Mouse (Mus musculus) neural tube, embryonic 15.5 days (tissue): Measurements from ENCODE around the gene Phox2b. TPM values are rescaled to one million over a fixed set of nuclear protein-coding genes. Genes with fewer than 3 reads are reported as not detected.

Experiments
- ATAC-seq: fragments of 200-750 bp; cut with Nextera tagmentation; 2 replicates; pipeline ENCODE4 v1.8.0; 2017; ENCODE audit warnings: mild to moderate bottlenecking, moderate TSS enrichment, moderate library complexity; ENCODE audit not compliant: low FRiP score
- H3K27ac ChIP-seq: fragments of 300-500 bp; sonication (generic); replicated peaks from 2 replicates; pipeline ENCODE4 v1.5.1; 2015; ENCODE audit warnings: mild to moderate bottlenecking, inconsistent platforms
- H3K27me3 ChIP-seq: fragments of 300-500 bp; sonication (generic); replicated peaks from 2 replicates; pipeline ENCODE4 v1.6.1; 2015; ENCODE audit warnings: inconsistent platforms
- H3K36me3 ChIP-seq: fragments of 300-500 bp; sonication (generic); 2 replicates; pipeline ENCODE4 v1.6.1; 2015; ENCODE audit warnings: inconsistent platforms
- H3K4me1 ChIP-seq: fragments of 300-500 bp; sonication (generic); 2 replicates; pipeline ENCODE4 v1.6.1; 2015; ENCODE audit warnings: inconsistent platforms
- H3K4me2 ChIP-seq: fragments of 300-500 bp; sonication (generic); 2 replicates; pipeline ENCODE4 v1.6.1; 2015; ENCODE audit warnings: inconsistent platforms, mild to moderate bottlenecking, moderate library complexity
- H3K4me3 ChIP-seq: fragments of 300-500 bp; sonication (generic); replicated peaks from 2 replicates; pipeline ENCODE4 v1.5.1; 2015; ENCODE audit warnings: mild to moderate bottlenecking, inconsistent platforms
- H3K9ac ChIP-seq: fragments of 300-500 bp; sonication (generic); replicated peaks from 2 replicates; pipeline ENCODE4 v1.6.1; 2015; ENCODE audit warnings: mild to moderate bottlenecking, inconsistent platforms
- H3K9me3 ChIP-seq: fragments of 300-500 bp; sonication (generic); replicated peaks from 2 replicates; pipeline ENCODE4 v1.6.1; 2016; ENCODE audit warnings: inconsistent platforms
- WGBS: fragments of 180-500 bp; shearing (Covaris S2); methylation state at CpG from one replicate; pipeline ENCODE4 v1.1.7; 2015; ENCODE audit warnings: mixed read lengths; 5-methylcytosine and 5-hydroxymethylcytosine counted together
- polyA plus RNA-seq: library from polyadenylated mRNA; unstranded; fragments of >200 nt; fragmentation: Nextera tagmentation; extraction: Ambion mirVana; gene quantifications from 2 replicates; pipeline ENCODE4 v1.2.1, GENCODE M21; 2015

The Phox2b gene
- 2.6 and 3.6 TPM in 2 replicates for polyA plus RNA-seq

DNA sequence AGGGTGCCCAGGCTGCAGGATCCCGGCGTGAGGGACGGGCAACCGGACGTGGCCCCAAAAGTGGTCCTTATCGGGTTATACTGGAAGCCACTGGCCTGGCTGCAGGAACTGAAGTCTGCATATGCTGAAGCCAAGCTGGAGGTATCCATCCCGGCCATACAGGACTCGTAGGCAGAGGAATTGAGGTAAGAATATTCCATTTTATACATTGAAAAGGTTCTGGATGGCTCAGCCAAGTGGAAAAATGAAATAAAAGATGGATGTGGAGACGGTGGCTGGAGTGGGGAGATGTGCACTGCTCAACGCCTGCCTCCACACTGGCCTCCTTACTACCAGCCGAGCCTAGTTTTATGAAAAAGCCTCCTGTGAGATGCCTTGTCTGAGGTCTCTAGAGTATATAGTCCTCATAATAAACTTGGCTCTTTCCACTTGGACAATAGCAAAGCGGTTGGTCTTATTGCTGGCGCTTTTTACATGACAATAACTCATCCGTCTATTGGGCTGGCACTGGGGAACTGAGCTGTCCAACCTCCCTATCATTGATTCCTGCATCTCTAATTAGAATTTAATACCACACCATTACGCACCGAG is at the start of gene Phox2b:
TSS of gene Phox2b (minus strand) at position 569 of the 591 bp plus-strand sequence.
- H3K4me3 ChIP-seq: no peak within 1 kb of the TSS
- peaks cover 88% of the 10 kb centered on the region for H3K27me3 ChIP-seq
- no peak for ATAC-seq
- no peaks in the 10 kb centered on the region for H3K9me3 ChIP-seq
- H3K4me1 ChIP-seq: peaks cover 8% of the 10 kb centered on the region
- 2% methylated on average over 16 of the region's 16 CpGs for WGBS
- no peak within 1 kb of the TSS for H3K27ac ChIP-seq
- H3K4me2 ChIP-seq: no peak within 1 kb of the TSS
- H3K9ac ChIP-seq: no peak within 1 kb of the TSS
- H3K36me3 ChIP-seq: no peaks in the 10 kb centered on the region

DNA sequence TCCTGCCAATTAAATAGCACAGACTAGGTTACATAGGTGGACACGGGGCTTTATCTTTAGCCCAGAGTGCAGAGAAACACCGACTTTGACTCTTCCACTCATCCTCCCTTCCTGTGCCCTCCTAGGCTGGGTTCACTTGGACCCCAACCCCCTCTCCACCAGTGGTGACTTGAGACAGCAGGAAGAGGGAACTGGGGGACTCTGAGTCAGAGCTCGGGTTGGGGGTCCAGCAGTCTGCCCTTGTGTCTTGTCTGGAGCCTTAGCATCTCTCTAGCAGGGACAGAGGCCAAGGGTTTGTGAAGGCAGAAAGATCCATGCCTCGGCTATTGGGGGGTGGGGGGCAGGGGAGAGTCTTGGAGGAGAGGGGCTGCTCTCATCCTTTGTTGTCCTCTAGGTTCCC is 43.5 kb upstream of the Phox2b start:
- WGBS: 84% methylated on average over 4 of the region's 4 CpGs
- no peaks in the 10 kb centered on the region; the same call in none of the 2 replicates for H3K27me3 ChIP-seq
- no peak overlapping the region for H3K4me3 ChIP-seq
- no peak overlapping the region for H3K27ac ChIP-seq
- H3K9ac ChIP-seq: no peak overlapping the region
- H3K36me3 ChIP-seq: no peaks in the 10 kb centered on the region
- peaks cover 20% of the 10 kb centered on the region for H3K4me1 ChIP-seq
- no peak overlapping the region for H3K4me2 ChIP-seq
- no peaks in the 10 kb centered on the region for H3K9me3 ChIP-seq
- no peak for ATAC-seq

DNA sequence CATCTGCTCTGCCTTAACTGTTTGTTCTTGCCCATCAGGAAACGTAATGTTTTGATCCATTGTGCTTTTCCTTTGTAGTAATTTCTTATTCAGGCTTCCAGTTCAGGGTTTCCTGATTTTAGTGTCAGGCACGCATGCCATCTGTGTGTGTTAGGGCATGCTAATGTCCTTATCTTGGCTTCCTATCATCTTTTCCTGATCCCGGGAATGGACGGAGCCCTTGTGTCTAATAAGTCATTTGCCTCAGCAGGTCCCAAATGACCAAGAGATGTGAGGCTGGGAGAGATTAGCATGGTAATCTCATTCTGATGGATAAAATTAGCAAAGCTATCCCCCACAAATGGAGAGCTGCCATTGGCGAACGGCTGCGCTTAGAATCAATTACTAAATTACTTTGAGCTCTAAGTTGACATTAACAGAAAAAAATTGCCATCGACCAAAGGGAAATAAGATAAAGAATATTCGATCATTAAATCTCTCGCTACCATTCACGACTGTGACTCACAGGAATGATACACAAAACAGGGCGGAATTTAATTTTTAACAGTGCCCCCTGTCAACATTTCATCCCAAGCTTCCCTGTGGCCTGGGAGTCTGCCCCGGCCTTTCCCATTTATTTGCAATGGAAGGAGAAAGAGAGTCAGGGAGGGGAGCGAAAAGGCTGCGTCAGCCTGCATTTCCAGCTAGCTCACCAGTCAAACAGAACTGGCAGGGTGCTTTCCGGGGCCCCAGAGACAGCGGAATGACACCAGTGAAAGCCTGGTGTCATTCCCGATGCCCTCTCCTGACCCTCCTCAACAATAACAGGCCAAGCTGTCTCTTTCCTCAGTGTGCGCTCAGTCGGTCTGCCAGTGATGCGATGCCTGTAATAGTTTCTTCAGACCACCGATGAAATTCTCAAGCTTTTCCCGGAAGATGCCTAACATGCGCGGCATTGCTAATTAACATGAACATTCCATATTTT is 40.2 kb upstream of the Phox2b start:
- H3K4me3 ChIP-seq: no peak overlapping the region

DNA sequence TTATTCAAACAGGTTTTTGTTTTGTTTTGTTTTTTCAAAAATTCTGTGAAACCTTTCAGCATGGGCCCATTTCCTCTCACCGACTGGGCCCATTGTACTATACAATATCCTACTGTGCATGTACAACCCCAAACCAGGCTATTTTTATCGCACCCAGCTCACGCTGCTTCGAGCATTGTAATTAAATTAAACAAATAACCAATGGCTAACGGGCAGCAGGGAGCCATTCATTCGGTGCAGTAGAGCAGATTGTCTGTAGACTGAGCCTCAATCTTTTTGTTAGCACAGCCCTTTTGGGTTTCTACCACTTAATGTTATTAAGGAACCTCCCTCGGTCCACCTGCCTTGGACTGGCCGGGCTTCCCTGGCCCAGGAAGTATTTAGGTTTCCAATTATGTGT is 39.5 kb upstream of the Phox2b start:
- Histone ChIP-seq H3K27ac (no peak overlapping the region), H3K9me3 (no peaks in the 10 kb centered on the region), H3K4me2 (peak overlapping the region; percentile 32; the same call in 1 of the 2 replicates), H3K4me3 (no peak overlapping the region), H3K4me1 (peaks cover 20% of the 10 kb centered on the region), H3K9ac (no peak overlapping the region), H3K36me3 (no peaks in the 10 kb centered on the region), H3K27me3 (peaks cover 3% of the 10 kb centered on the region; the same call in 1 of the 2 replicates)
- 10% methylated on average over 8 of the region's 8 CpGs for WGBS
- peak; percentile 65; the same call in 1 of the 2 replicates for ATAC-seq

More for the DNA sequence above, 40.2 kb upstream of the Phox2b start:
- no peak for ATAC-seq
- Histone ChIP-seq H3K9ac (no peak overlapping the region), H3K4me1 (peaks cover 20% of the 10 kb centered on the region), H3K27ac (no peak overlapping the region), H3K36me3 (no peaks in the 10 kb centered on the region), H3K9me3 (no peaks in the 10 kb centered on the region), H3K4me2 (peak overlapping the region; percentile 32), H3K27me3 (peaks cover 3% of the 10 kb centered on the region; the same call in 1 of the 2 replicates)
- WGBS: 28% methylated on average over 25 of the region's 25 CpGs

GRCm38 (mm10) chr5:67134698-67135097 is 35.6 kb upstream of the Phox2b start:
- Histone ChIP-seq H3K9me3 (no peaks in the 10 kb centered on the region), H3K36me3 (no peaks in the 10 kb centered on the region), H3K4me1 (peaks cover 20% of the 10 kb centered on the region), H3K4me2 (no peak overlapping the region), H3K4me3 (no peak overlapping the region), H3K27ac (no peak overlapping the region), H3K27me3 (0 out of 2 replicates have a peak, but pooled peaks cover 3% of the 10 kb centered on the region), H3K9ac (no peak overlapping the region)
- WGBS: 30% methylated on average over 6 of the region's 6 CpGs
- ATAC-seq: no peak

DNA sequence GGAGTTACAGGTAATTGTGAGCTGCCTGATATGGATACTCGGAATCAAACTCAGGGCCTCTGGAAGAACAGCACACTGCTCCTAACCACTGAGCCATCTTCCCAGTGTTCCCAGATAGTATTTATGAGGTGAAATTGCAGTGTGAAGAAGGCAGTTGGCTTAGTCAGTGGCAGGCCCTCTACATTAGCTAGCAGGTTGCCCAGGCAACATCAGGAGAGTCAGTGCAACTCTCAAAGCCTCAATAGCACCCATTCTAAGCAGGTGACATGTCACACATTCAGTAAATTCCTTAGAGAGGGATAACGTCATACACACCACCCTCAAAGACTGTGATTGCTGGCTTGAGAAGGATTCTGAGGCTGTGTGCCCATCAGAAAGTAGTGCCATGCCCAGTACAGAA is 32.6 kb upstream of the Phox2b start:
- Histone ChIP-seq H3K4me1 (peaks cover 3% of the 10 kb centered on the region; the same call in 1 of the 2 replicates), H3K4me2 (no peak overlapping the region), H3K27ac (no peak overlapping the region), H3K36me3 (no peaks in the 10 kb centered on the region), H3K9ac (no peak overlapping the region), H3K9me3 (no peaks in the 10 kb centered on the region), H3K4me3 (no peak overlapping the region), H3K27me3 (0 out of 2 replicates have a peak, but pooled peaks cover 3% of the 10 kb centered on the region)
- 54% methylated on average over 2 of the region's 2 CpGs for WGBS
- ATAC-seq: no peak

GRCm38 (mm10) chr5:67106261-67106660 is 7.2 kb upstream of the Phox2b start:
- no peak for ATAC-seq
- H3K4me1 ChIP-seq: no peaks in the 10 kb centered on the region
- no peak overlapping the region for H3K4me2 ChIP-seq
- peaks cover 68% of the 10 kb centered on the region for H3K27me3 ChIP-seq
- no peaks in the 10 kb centered on the region for H3K36me3 ChIP-seq
- WGBS: 88% methylated on average over 2 of the region's 2 CpGs
- no peaks in the 10 kb centered on the region for H3K9me3 ChIP-seq
- no peak overlapping the region for H3K4me3 ChIP-seq
- H3K9ac ChIP-seq: no peak overlapping the region
- no peak overlapping the region for H3K27ac ChIP-seq

DNA sequence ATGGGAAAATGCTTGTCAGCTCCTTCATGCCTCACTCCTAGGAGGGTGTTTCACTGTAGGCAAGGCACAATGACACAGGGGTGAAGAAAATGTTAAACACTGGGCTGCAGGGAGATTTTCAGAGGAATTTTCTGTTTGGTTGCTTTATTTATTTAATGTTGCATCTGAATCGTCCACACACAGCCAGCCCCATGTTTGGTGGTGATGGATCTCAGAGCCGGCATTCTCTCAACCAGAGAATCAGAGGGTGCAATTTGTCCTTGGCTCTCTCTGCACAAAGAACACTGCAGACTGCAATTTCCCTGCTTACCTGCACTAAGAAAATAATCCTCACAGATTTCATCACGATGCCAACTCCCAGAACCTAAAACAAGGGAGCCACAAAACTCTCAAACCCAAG is 3.9 kb upstream of the Phox2b start:
- 3% methylated on average over 3 of the region's 3 CpGs for WGBS
- H3K36me3 ChIP-seq: no peaks in the 10 kb centered on the region
- peaks cover 81% of the 10 kb centered on the region for H3K27me3 ChIP-seq

GRCm38 (mm10) chr5:67101793-67102600 is 2.9 kb upstream of the Phox2b start:
- H3K4me2 ChIP-seq: no peak overlapping the region
- 2% methylated on average over 28 of the region's 28 CpGs for WGBS

More for the DNA sequence above, 3.9 kb upstream of the Phox2b start:
- H3K4me2 ChIP-seq: no peak overlapping the region
- H3K4me3 ChIP-seq: no peak overlapping the region
- H3K4me1 ChIP-seq: no peaks in the 10 kb centered on the region
- H3K9ac ChIP-seq: no peak overlapping the region
- no peaks in the 10 kb centered on the region for H3K9me3 ChIP-seq
- H3K27ac ChIP-seq: no peak overlapping the region
- ATAC-seq: no peak

DNA sequence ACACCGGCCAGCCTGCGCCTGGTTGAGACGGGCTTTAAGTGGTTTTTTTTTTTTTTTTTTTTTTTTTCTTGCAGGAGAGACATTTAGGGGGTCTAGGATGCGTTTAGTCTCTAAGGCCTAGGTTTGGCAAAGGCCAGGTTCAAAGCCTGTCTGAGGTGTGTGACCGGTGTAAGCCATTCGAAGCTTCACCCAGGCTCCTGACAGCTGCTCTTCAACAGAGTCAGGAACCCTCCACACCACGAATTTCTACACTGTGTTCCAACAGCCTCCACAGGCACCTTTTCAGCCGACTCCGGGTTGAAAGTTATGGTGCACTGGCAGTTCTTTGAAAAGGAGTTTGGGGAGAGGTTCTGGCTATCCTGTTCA is 2.3 kb upstream of the Phox2b start:
- Histone ChIP-seq H3K36me3 (no peaks in the 10 kb centered on the region), H3K4me3 (no peak overlapping the region), H3K9me3 (no peaks in the 10 kb centered on the region), H3K9ac (no peak overlapping the region), H3K27ac (no peak overlapping the region), H3K4me2 (no peak overlapping the region), H3K4me1 (peaks cover 1% of the 10 kb centered on the region), H3K27me3 (peaks cover 89% of the 10 kb centered on the region)
- ATAC-seq: no peak
- 5% methylated on average over 9 of the region's 9 CpGs for WGBS

More at GRCm38 (mm10) chr5:67101793-67102600, 2.9 kb upstream of the Phox2b start:
- no peak for ATAC-seq
- no peak overlapping the region for H3K27ac ChIP-seq
- no peaks in the 10 kb centered on the region for H3K36me3 ChIP-seq
- H3K9me3 ChIP-seq: no peaks in the 10 kb centered on the region
- no peak overlapping the region for H3K4me3 ChIP-seq
- H3K9ac ChIP-seq: no peak overlapping the region
- peaks cover 86% of the 10 kb centered on the region for H3K27me3 ChIP-seq
- no peaks in the 10 kb centered on the region for H3K4me1 ChIP-seq
